Mouse (Mus musculus) bone marrow, adult 2 months (tissue): ENCODE data around the gene Nme7.

Experiments
- CTCF ChIP-seq: fragments of 200-500 bp; IDR thresholded peaks from 2 replicates; pipeline ENCODE4 v1.5.1; 2011; ENCODE audit warnings: low read length, control low read depth; ENCODE audit not compliant: control insufficient read depth, insufficient read depth
- POLR2A ChIP-seq: fragments of 200-500 bp; IDR thresholded peaks from 2 replicates; pipeline ENCODE4 v1.6.1; 2011; ENCODE audit warnings: low read depth, mild to moderate bottlenecking, control low read depth, low read length, borderline replicate concordance; ENCODE audit not compliant: control insufficient read depth

- TF ChIP-seq CTCF (no peak), POLR2A (no peak)
Measured at GRCm38 (mm10) chr1:164324221-164324620, 20.3 kb downstream of the Nme7 start.
